Mouse (Mus musculus): ENCODE measurements around the gene Nod1. TPM values are rescaled to one million over a fixed set of nuclear protein-coding genes. Genes with fewer than 3 reads are reported as not detected.
A peak's percentile ranks its signal among the peaks of the same experiment; 100 is the strongest.

Gene Nod1
- polyA plus RNA-seq, 1 experiment from 2014 or later, result 1.7 TPM

- H3K4me3 ChIP-seq (ENCODE audit: low read depth, low read length), result no peak overlapping the region
- H3K27ac ChIP-seq (ENCODE audit: low read depth, low read length), result no peak overlapping the region
- ATAC-seq (ENCODE audit: low read depth), result no peak
- H3K36me3 ChIP-seq (ENCODE audit: control insufficient read depth, insufficient read depth, low read length), result no peaks in the 10 kb centered on the region
- H3K27me3 ChIP-seq (ENCODE audit: control insufficient read depth, insufficient read depth, low read length), result no peaks in the 10 kb centered on the region
- no peaks in the 10 kb centered on the region for H3K9me3 ChIP-seq (ENCODE audit: control insufficient read depth, low read length)
- no peaks in the 10 kb centered on the region for H3K4me1 ChIP-seq (ENCODE audit: control insufficient read depth, insufficient read depth, low read length)
- H3K9ac ChIP-seq (replicated peaks; ENCODE audit: low read depth, low read length), result no peak overlapping the region
- no peak overlapping the region for H3K4me2 ChIP-seq (ENCODE audit: low read depth, low read length)
- 81% methylated on average over 7 of the region's 7 CpGs for WGBS
Observed at GRCm38 (mm10) chr6:54925736-54926440, 46.5 kb downstream of the Nod1 start.

GRCm38 (mm10) chr6:54924538-54924937 is 47.9 kb downstream of the Nod1 start:
- Histone ChIP-seq H3K36me3 (ENCODE audit: control insufficient read depth, insufficient read depth, low read length) (no peaks in the 10 kb centered on the region), H3K4me3 (ENCODE audit: low read depth, low read length) (no peak overlapping the region), H3K9ac (replicated peaks; ENCODE audit: low read depth, low read length) (no peak overlapping the region), H3K4me1 (ENCODE audit: control insufficient read depth, insufficient read depth, low read length) (no peaks in the 10 kb centered on the region), H3K27me3 (ENCODE audit: control insufficient read depth, insufficient read depth, low read length) (no peaks in the 10 kb centered on the region), H3K9me3 (ENCODE audit: control insufficient read depth, low read length) (no peaks in the 10 kb centered on the region), H3K4me2 (ENCODE audit: low read depth, low read length) (no peak overlapping the region), H3K27ac (ENCODE audit: low read depth, low read length) (no peak overlapping the region)
- ATAC-seq (ENCODE audit: low read depth), result no peak
- 95% methylated on average over 16 of the region's 16 CpGs for whole genome bisulfite sequencing

GRCm38 (mm10) chr6:54918521-54918920 is 53.9 kb downstream of the Nod1 start:
- Histone ChIP-seq H3K4me2 (ENCODE audit: low read depth, low read length) (no peak overlapping the region), H3K9ac (replicated peaks; ENCODE audit: low read depth, low read length) (no peak overlapping the region), H3K4me3 (ENCODE audit: low read depth, low read length) (no peak overlapping the region), H3K27ac (ENCODE audit: low read depth, low read length) (no peak overlapping the region), H3K9me3 (ENCODE audit: control insufficient read depth, low read length) (no peaks in the 10 kb centered on the region), H3K27me3 (ENCODE audit: control insufficient read depth, insufficient read depth, low read length) (no peaks in the 10 kb centered on the region), H3K36me3 (ENCODE audit: control insufficient read depth, insufficient read depth, low read length) (no peaks in the 10 kb centered on the region), H3K4me1 (ENCODE audit: control insufficient read depth, insufficient read depth, low read length) (no peaks in the 10 kb centered on the region)
- 85% methylated on average over 5 of the region's 5 CpGs for WGBS
- ATAC-seq (ENCODE audit: low read depth), result no peak

- Histone ChIP-seq H3K4me1 (ENCODE audit: control insufficient read depth, insufficient read depth, low read length) (no peaks in the 10 kb centered on the region), H3K4me2 (ENCODE audit: low read depth, low read length) (no peak overlapping the region), H3K27ac (ENCODE audit: low read depth, low read length) (no peak overlapping the region), H3K9ac (replicated peaks; ENCODE audit: low read depth, low read length) (no peak overlapping the region), H3K9me3 (ENCODE audit: control insufficient read depth, low read length) (no peaks in the 10 kb centered on the region), H3K27me3 (ENCODE audit: control insufficient read depth, insufficient read depth, low read length) (no peaks in the 10 kb centered on the region), H3K36me3 (ENCODE audit: control insufficient read depth, insufficient read depth, low read length) (no peaks in the 10 kb centered on the region), H3K4me3 (ENCODE audit: low read depth, low read length) (no peak overlapping the region)
- WGBS, result 46% methylated on average over 4 of the region's 4 CpGs
- peak; percentile 4; the same call in 1 of the 2 replicates for ATAC-seq (ENCODE audit: low read depth)
Observed at GRCm38 (mm10) chr6:54917523-54917922, 54.9 kb downstream of the Nod1 start.

GRCm38 (mm10) chr6:54916941-54917340 is 55.5 kb downstream of the Nod1 start:
- no peak overlapping the region for H3K9ac ChIP-seq (replicated peaks; ENCODE audit: low read depth, low read length)
- H3K4me2 ChIP-seq (ENCODE audit: low read depth, low read length), result no peak overlapping the region
- no peak for ATAC-seq (ENCODE audit: low read depth)
- no peaks in the 10 kb centered on the region for H3K36me3 ChIP-seq (ENCODE audit: control insufficient read depth, insufficient read depth, low read length)
- no peaks in the 10 kb centered on the region for H3K4me1 ChIP-seq (ENCODE audit: control insufficient read depth, insufficient read depth, low read length)
- H3K27ac ChIP-seq (ENCODE audit: low read depth, low read length), result no peak overlapping the region
- no peaks in the 10 kb centered on the region for H3K9me3 ChIP-seq (ENCODE audit: control insufficient read depth, low read length)
- 81% methylated on average over 4 of the region's 4 CpGs for WGBS
- H3K27me3 ChIP-seq (ENCODE audit: control insufficient read depth, insufficient read depth, low read length), result no peaks in the 10 kb centered on the region
- no peak overlapping the region for H3K4me3 ChIP-seq (ENCODE audit: low read depth, low read length)

- no peak for ATAC-seq (ENCODE audit: low read depth)
- no peak overlapping the region for H3K9ac ChIP-seq (replicated peaks; ENCODE audit: low read depth, low read length)
- no peaks in the 10 kb centered on the region for H3K27me3 ChIP-seq (ENCODE audit: control insufficient read depth, insufficient read depth, low read length)
- no peaks in the 10 kb centered on the region for H3K36me3 ChIP-seq (ENCODE audit: control insufficient read depth, insufficient read depth, low read length)
- H3K27ac ChIP-seq (ENCODE audit: low read depth, low read length), result no peak overlapping the region
- H3K4me1 ChIP-seq (ENCODE audit: control insufficient read depth, insufficient read depth, low read length), result no peaks in the 10 kb centered on the region
- H3K4me3 ChIP-seq (ENCODE audit: low read depth, low read length), result no peak overlapping the region
- H3K9me3 ChIP-seq (ENCODE audit: control insufficient read depth, low read length), result no peaks in the 10 kb centered on the region
- 62% methylated on average over 4 of the region's 4 CpGs for WGBS
- no peak overlapping the region for H3K4me2 ChIP-seq (ENCODE audit: low read depth, low read length)
Observed at GRCm38 (mm10) chr6:54916163-54916562, 56.2 kb downstream of the Nod1 start.

- ATAC-seq (ENCODE audit: low read depth), result no peak
- H3K9ac ChIP-seq (replicated peaks; ENCODE audit: low read depth, low read length), result no peak overlapping the region
Observed at GRCm38 (mm10) chr6:54914977-54915376, 57.4 kb downstream of the Nod1 start.

GRCm38 (mm10) chr6:54906053-54907040 is 66.1 kb downstream of the Nod1 start:
- H3K4me2 ChIP-seq (ENCODE audit: low read depth, low read length), result no peak overlapping the region
- no peaks in the 10 kb centered on the region for H3K9me3 ChIP-seq (ENCODE audit: control insufficient read depth, low read length)
- H3K36me3 ChIP-seq (ENCODE audit: control insufficient read depth, insufficient read depth, low read length), result no peaks in the 10 kb centered on the region
- ATAC-seq (ENCODE audit: low read depth), result peak; percentile 94
- no peak overlapping the region for H3K4me3 ChIP-seq (ENCODE audit: low read depth, low read length)
- H3K4me1 ChIP-seq (ENCODE audit: control insufficient read depth, insufficient read depth, low read length), result peaks cover 4% of the 10 kb centered on the region; the same call in 1 of the 2 replicates
- peak overlapping the region; percentile 28; the same call in 1 of the 2 replicates for H3K27ac ChIP-seq (ENCODE audit: low read depth, low read length)
- no peak overlapping the region for H3K9ac ChIP-seq (replicated peaks; ENCODE audit: low read depth, low read length)
- H3K27me3 ChIP-seq (ENCODE audit: control insufficient read depth, insufficient read depth, low read length), result no peaks in the 10 kb centered on the region
- 67% methylated on average over 10 of the region's 10 CpGs for WGBS

More at GRCm38 (mm10) chr6:54914977-54915376, 57.4 kb downstream of the Nod1 start:
- H3K27ac ChIP-seq (ENCODE audit: low read depth, low read length), result no peak overlapping the region
- H3K4me2 ChIP-seq (ENCODE audit: low read depth, low read length), result no peak overlapping the region
- H3K27me3 ChIP-seq (ENCODE audit: control insufficient read depth, insufficient read depth, low read length), result no peaks in the 10 kb centered on the region
- H3K9me3 ChIP-seq (ENCODE audit: control insufficient read depth, low read length), result no peaks in the 10 kb centered on the region
- no peaks in the 10 kb centered on the region for H3K4me1 ChIP-seq (ENCODE audit: control insufficient read depth, insufficient read depth, low read length)
- WGBS, result 87% methylated on average over 4 of the region's 4 CpGs
- no peak overlapping the region for H3K4me3 ChIP-seq (ENCODE audit: low read depth, low read length)
- H3K36me3 ChIP-seq (ENCODE audit: control insufficient read depth, insufficient read depth, low read length), result no peaks in the 10 kb centered on the region

- Histone ChIP-seq H3K27ac (ENCODE audit: low read depth, low read length) (no peak overlapping the region), H3K4me1 (ENCODE audit: control insufficient read depth, insufficient read depth, low read length) (peaks cover 4% of the 10 kb centered on the region; the same call in 1 of the 2 replicates), H3K9me3 (ENCODE audit: control insufficient read depth, low read length) (no peaks in the 10 kb centered on the region), H3K4me3 (ENCODE audit: low read depth, low read length) (no peak overlapping the region), H3K27me3 (ENCODE audit: control insufficient read depth, insufficient read depth, low read length) (no peaks in the 10 kb centered on the region), H3K36me3 (ENCODE audit: control insufficient read depth, insufficient read depth, low read length) (no peaks in the 10 kb centered on the region), H3K4me2 (ENCODE audit: low read depth, low read length) (no peak overlapping the region), H3K9ac (replicated peaks; ENCODE audit: low read depth, low read length) (no peak overlapping the region)
- ATAC-seq (ENCODE audit: low read depth), result no peak
- 95% methylated on average over 2 of the region's 2 CpGs for WGBS
Observed at GRCm38 (mm10) chr6:54902547-54902946, 69.9 kb downstream of the Nod1 start.

Measured in neural tube, embryonic 14.5 days (tissue).